Mouse (Mus musculus) cerebellum, postnatal 25 days (tissue): Measurements from ENCODE around the gene Olfr1475.
"Not testable (repeated sequence)": the region's sequence is repeated elsewhere in the genome, so short reads cannot be mapped to it uniquely, and the experiment has no call there.

Source experiments
- DNase-seq, 2 experiments: peaks; one replicate each; pipeline ENCODE4 v3.0.0; 2021; ENCODE audit warnings: mixed read lengths in 2 of 2

Olfr1475 gene

GRCm38 (mm10) chr19:13480096-13480495 is at the start of gene Olfr1475:
TSS of gene Olfr1475 (minus strand) at chr19:13480196.
- DNase-seq: no peak

GRCm38 (mm10) chr19:13527613-13528012 is 47.6 kb upstream of the Olfr1475 start, which contains the start of gene Olfr1480:
TSS of gene Olfr1480 (plus strand) at chr19:13527913.
- DNase-seq: no peak

GRCm38 (mm10) chr19:13500246-13500645 is 20.2 kb upstream of the Olfr1475 start, which contains the start of gene Olfr1477:
TSS of gene Olfr1477 (plus strand) at chr19:13500546.
- no peak for DNase-seq

GRCm38 (mm10) chr19:13469265-13469664 is 10.7 kb downstream of the Olfr1475 start, which contains the start of gene Olfr1474:
TSS of gene Olfr1474 (plus strand) at chr19:13469565.
- DNase-seq: not testable (repeated sequence)

- DNase-seq: no peak
Observed at GRCm38 (mm10) chr19:13455986-13456385, 24.0 kb downstream of the Olfr1475 start, which contains the start of gene Olfr1472. TSS of gene Olfr1472 (minus strand) at chr19:13456086.

GRCm38 (mm10) chr19:13443109-13443508 is 36.9 kb downstream of the Olfr1475 start, which contains the start of gene Olfr1471:
TSS of gene Olfr1471 (plus strand) at chr19:13443409.
- DNase-seq: not testable (repeated sequence)
